Mouse (Mus musculus): ENCODE measurements around the gene Kcnab2. TPM values are rescaled to one million over a fixed set of nuclear protein-coding genes. Genes with fewer than 3 reads are reported as not detected.

Kcnab2 gene
- polyA plus RNA-seq, 1 experiment from 2014 or later: 2.0 TPM

DNA sequence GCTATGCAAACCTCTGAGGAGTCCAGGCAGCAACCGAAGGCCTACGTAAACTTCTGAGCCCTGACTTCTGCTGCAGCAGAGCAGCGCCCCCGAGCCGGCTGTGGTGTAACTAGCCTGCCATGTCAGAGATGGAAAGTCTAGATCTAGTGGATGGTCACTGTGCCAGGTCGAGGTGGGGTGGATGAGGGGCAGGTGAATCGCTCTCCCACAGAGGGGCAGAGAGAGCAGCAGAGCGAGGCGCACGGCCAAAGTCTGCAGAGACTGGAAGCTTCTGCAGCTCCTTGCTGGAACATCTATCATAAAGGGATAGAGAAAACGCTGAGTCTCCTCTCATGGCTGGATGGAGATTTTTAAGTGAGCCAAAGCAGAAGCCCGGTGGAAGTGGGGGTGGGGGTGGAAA is 15.2 kb downstream of the Kcnab2 start:
- Histone ChIP-seq H3K4me3 (ENCODE audit: low read depth, low read length) (no peak overlapping the region), H3K27ac (ENCODE audit: low read depth, low read length) (no peak overlapping the region), H3K36me3 (ENCODE audit: control insufficient read depth, insufficient read depth) (no peaks in the 10 kb centered on the region), H3K4me2 (replicated peaks; ENCODE audit: low read depth) (no peak overlapping the region), H3K9me3 (ENCODE audit: control insufficient read depth) (no peaks in the 10 kb centered on the region), H3K4me1 (replicated peaks; ENCODE audit: control insufficient read depth, insufficient read depth, low read length) (no peaks in the 10 kb centered on the region), H3K9ac (ENCODE audit: low read depth, low read length) (no peak overlapping the region), H3K27me3 (replicated peaks; ENCODE audit: control insufficient read depth, insufficient read depth, low read length) (no peaks in the 10 kb centered on the region)
- no peak for ATAC-seq
- WGBS: 74% methylated on average over 12 of the region's 12 CpGs
- no peak for TF ChIP-seq CTCF (IDR thresholded peaks at IDR 0.05; ENCODE audit: low read depth)

DNA sequence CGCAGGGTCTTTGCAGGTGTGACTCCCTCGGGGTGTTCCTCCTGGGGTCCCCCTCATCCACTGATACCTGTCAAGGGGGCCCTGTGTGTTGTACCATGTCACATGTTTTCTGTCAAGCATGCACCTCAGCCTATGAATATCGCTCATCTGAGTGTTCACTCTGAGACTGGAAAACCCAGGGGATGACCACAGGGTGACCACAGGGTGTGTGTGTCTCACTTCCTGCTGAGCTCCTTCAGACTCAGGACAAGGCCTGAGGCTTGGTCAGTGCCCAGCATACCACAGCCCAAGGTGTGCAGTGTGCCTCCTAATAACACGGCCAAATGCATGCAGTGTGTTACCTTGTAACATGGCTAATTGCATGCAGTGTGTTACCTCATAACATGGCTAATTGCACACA is 20.0 kb downstream of the Kcnab2 start:
- Histone ChIP-seq H3K4me2 (replicated peaks; ENCODE audit: low read depth) (no peak overlapping the region), H3K4me1 (replicated peaks; ENCODE audit: control insufficient read depth, insufficient read depth, low read length) (no peaks in the 10 kb centered on the region), H3K36me3 (ENCODE audit: control insufficient read depth, insufficient read depth) (no peaks in the 10 kb centered on the region), H3K9ac (ENCODE audit: low read depth, low read length) (no peak overlapping the region), H3K4me3 (ENCODE audit: low read depth, low read length) (no peak overlapping the region), H3K27ac (ENCODE audit: low read depth, low read length) (no peak overlapping the region), H3K27me3 (replicated peaks; ENCODE audit: control insufficient read depth, insufficient read depth, low read length) (no peaks in the 10 kb centered on the region), H3K9me3 (ENCODE audit: control insufficient read depth) (no peaks in the 10 kb centered on the region)
- no peak for TF ChIP-seq CTCF (IDR thresholded peaks at IDR 0.05; ENCODE audit: low read depth)
- ATAC-seq: no peak
- WGBS: 90% methylated on average over 4 of the region's 4 CpGs

DNA sequence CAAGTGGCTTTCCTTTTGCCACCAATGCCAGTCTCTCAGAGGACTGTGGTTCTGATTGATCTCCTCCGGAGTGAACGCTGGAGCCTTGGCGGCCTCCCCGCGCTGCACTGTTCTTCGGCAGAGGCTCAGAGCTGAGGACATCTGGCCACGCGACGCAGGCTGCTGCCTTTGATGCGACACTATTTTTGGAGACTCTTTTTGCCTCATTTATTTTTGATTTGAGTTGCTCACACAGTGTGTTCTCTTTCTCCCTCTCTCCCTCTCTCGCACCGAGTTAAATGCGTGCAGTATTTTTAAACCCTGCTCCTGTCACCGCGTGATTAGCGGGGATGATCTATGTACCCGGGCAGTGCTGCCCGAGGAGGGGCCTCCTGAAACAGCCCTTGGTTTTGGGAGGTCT is 21.1 kb downstream of the Kcnab2 start:
- ATAC-seq: no peak
- no peak overlapping the region for H3K4me3 ChIP-seq (ENCODE audit: low read depth, low read length)
- no peak overlapping the region for H3K9ac ChIP-seq (ENCODE audit: low read depth, low read length)
- no peaks in the 10 kb centered on the region for H3K4me1 ChIP-seq (replicated peaks; ENCODE audit: control insufficient read depth, insufficient read depth, low read length)
- no peak overlapping the region for H3K27ac ChIP-seq (ENCODE audit: low read depth, low read length)
- no peaks in the 10 kb centered on the region for H3K9me3 ChIP-seq (ENCODE audit: control insufficient read depth)
- 79% methylated on average over 18 of the region's 18 CpGs for WGBS
- H3K36me3 ChIP-seq (ENCODE audit: control insufficient read depth, insufficient read depth): no peaks in the 10 kb centered on the region
- no peaks in the 10 kb centered on the region for H3K27me3 ChIP-seq (replicated peaks; ENCODE audit: control insufficient read depth, insufficient read depth, low read length)
- no peak for TF ChIP-seq CTCF (IDR thresholded peaks at IDR 0.05; ENCODE audit: low read depth)
- no peak overlapping the region for H3K4me2 ChIP-seq (replicated peaks; ENCODE audit: low read depth)

DNA sequence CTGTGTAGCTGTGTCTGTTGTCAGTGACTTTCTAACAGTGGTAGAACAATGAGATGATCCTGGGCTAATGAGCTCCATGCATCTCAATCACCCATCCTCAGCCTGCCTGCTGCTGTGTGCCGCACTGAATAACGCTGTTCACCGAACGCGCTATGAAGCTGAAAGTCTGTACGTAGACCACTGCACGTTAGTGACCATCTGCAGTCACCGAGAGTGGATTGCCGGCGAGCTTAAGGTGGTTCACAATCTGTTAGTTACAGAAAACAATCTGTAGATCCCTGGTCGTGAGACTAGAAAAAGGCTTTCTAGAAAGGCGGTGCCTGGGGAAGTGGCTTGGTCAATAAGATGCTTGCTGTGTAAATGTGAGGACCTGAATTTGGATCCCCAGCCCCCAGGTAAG is 23.5 kb downstream of the Kcnab2 start:
- Histone ChIP-seq H3K4me1 (replicated peaks; ENCODE audit: control insufficient read depth, insufficient read depth, low read length) (no peaks in the 10 kb centered on the region), H3K27me3 (replicated peaks; ENCODE audit: control insufficient read depth, insufficient read depth, low read length) (no peaks in the 10 kb centered on the region), H3K4me2 (replicated peaks; ENCODE audit: low read depth) (no peak overlapping the region), H3K9me3 (ENCODE audit: control insufficient read depth) (no peaks in the 10 kb centered on the region), H3K27ac (ENCODE audit: low read depth, low read length) (no peak overlapping the region), H3K36me3 (ENCODE audit: control insufficient read depth, insufficient read depth) (no peaks in the 10 kb centered on the region), H3K9ac (ENCODE audit: low read depth, low read length) (no peak overlapping the region), H3K4me3 (ENCODE audit: low read depth, low read length) (no peak overlapping the region)
- ATAC-seq: no peak
- WGBS: 91% methylated on average over 12 of the region's 12 CpGs
- TF ChIP-seq CTCF (IDR thresholded peaks at IDR 0.05; ENCODE audit: low read depth): no peak

DNA sequence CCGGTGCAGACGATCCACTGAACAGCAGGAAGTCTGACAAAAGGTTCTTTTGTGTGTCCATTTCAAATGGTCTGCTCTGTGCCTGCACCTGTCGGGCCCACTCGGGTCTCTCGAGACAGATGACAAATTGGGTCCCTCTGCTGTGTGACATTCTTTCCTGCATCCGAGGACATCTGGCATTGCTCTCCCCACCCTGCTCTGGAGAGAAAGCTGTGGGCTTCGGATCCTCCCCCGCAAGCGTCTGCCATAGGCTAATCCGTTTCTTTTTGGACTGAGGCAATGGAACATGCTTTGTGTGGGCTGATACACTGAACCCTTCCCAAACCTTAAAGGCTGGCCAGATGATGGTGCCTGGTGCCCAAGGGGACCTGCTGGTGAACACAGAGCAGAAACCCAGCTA is 24.6 kb downstream of the Kcnab2 start:
- Histone ChIP-seq H3K36me3 (ENCODE audit: control insufficient read depth, insufficient read depth) (no peaks in the 10 kb centered on the region), H3K9ac (ENCODE audit: low read depth, low read length) (no peak overlapping the region), H3K4me2 (replicated peaks; ENCODE audit: low read depth) (no peak overlapping the region), H3K4me1 (replicated peaks; ENCODE audit: control insufficient read depth, insufficient read depth, low read length) (no peaks in the 10 kb centered on the region), H3K9me3 (ENCODE audit: control insufficient read depth) (no peaks in the 10 kb centered on the region), H3K4me3 (ENCODE audit: low read depth, low read length) (no peak overlapping the region), H3K27ac (ENCODE audit: low read depth, low read length) (no peak overlapping the region), H3K27me3 (replicated peaks; ENCODE audit: control insufficient read depth, insufficient read depth, low read length) (no peaks in the 10 kb centered on the region)
- 64% methylated on average over 10 of the region's 10 CpGs for WGBS
- TF ChIP-seq CTCF (IDR thresholded peaks at IDR 0.05; ENCODE audit: low read depth): no peak
- ATAC-seq: no peak

DNA sequence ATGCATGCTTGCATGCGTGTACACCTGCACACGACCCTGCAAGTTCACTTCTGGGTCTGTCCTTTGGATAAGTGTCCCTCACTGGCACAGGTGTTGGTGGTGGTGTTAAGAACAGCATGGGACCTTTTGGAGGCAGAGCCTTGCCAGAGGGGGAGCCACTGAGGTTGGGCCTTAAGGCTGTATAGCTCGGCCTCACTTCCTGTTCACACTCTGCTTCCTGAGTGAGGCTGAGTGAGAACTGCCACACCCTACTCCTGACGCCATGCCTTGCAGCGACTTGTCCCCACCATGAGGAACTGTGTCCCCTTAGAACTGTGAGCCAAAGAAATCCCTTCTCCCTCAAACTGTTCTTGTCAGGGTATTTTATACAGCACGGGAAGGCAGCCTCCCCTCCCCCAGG is 26.3 kb downstream of the Kcnab2 start:
- Histone ChIP-seq H3K36me3 (ENCODE audit: control insufficient read depth, insufficient read depth) (no peaks in the 10 kb centered on the region), H3K4me1 (replicated peaks; ENCODE audit: control insufficient read depth, insufficient read depth, low read length) (no peaks in the 10 kb centered on the region), H3K9me3 (ENCODE audit: control insufficient read depth) (no peaks in the 10 kb centered on the region), H3K27ac (ENCODE audit: low read depth, low read length) (no peak overlapping the region), H3K9ac (ENCODE audit: low read depth, low read length) (no peak overlapping the region), H3K4me3 (ENCODE audit: low read depth, low read length) (no peak overlapping the region), H3K4me2 (replicated peaks; ENCODE audit: low read depth) (no peak overlapping the region), H3K27me3 (replicated peaks; ENCODE audit: control insufficient read depth, insufficient read depth, low read length) (no peaks in the 10 kb centered on the region)
- 80% methylated on average over 6 of the region's 6 CpGs for WGBS
- no peak for ATAC-seq
- TF ChIP-seq CTCF (IDR thresholded peaks at IDR 0.05; ENCODE audit: low read depth): no peak

DNA sequence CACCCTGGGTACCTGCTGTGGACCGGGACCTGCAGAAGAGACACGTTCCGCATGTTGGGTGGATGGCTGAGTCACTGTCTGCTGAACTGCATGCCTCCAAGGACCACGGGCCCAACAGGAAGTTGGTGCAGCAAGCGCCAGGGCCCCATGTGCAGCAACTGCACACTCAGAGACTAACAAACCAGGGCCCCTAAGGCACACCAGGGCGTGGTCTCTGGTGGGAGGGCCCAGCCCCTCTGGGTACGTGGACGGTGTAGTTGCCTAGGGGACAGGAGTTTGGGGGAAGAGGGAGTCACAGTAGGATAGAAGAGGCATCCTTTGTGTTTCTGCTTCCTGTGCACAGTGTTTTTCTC is 29.0 kb downstream of the Kcnab2 start:
- ATAC-seq: no peak
- Histone ChIP-seq H3K27ac (ENCODE audit: low read depth, low read length) (no peak overlapping the region), H3K9ac (ENCODE audit: low read depth, low read length) (no peak overlapping the region), H3K36me3 (ENCODE audit: control insufficient read depth, insufficient read depth) (no peaks in the 10 kb centered on the region), H3K27me3 (replicated peaks; ENCODE audit: control insufficient read depth, insufficient read depth, low read length) (no peaks in the 10 kb centered on the region), H3K9me3 (ENCODE audit: control insufficient read depth) (no peaks in the 10 kb centered on the region), H3K4me2 (replicated peaks; ENCODE audit: low read depth) (no peak overlapping the region), H3K4me1 (replicated peaks; ENCODE audit: control insufficient read depth, insufficient read depth, low read length) (no peaks in the 10 kb centered on the region), H3K4me3 (ENCODE audit: low read depth, low read length) (no peak overlapping the region)
- WGBS: 53% methylated on average over 8 of the region's 8 CpGs
- TF ChIP-seq CTCF (IDR thresholded peaks at IDR 0.05; ENCODE audit: low read depth): no peak
